Mouse (Mus musculus) hindbrain, embryonic 12.5 days (tissue): ENCODE results near the gene Ece2. TPM values are rescaled to one million over a fixed set of nuclear protein-coding genes. Genes with fewer than 3 reads are reported as not detected.

Experiments used
- microRNA counts: library from miRNA; unstranded; fragments of <30 nt; microRNA quantifications from one replicate; lab custom pipeline; 2017
- microRNA-seq: library from miRNA; unstranded; fragments of <30 nt; microRNA quantifications from one replicate; pipeline ENCODE4, GENCODE M21; 2017
- polyA plus RNA-seq: library from polyadenylated mRNA; unstranded; fragments of >200 nt; fragmentation: Nextera tagmentation; extraction: Ambion mirVana; gene quantifications from 2 replicates; pipeline ENCODE4 v1.2.1, GENCODE M21; 2016

The Ece2 gene
- polyA plus RNA-seq, 1 experiment from 2014 or later = 7.7 TPM

MicroRNAs encoded within 50 kb of the gene (microRNA counts, 519-probe panel; counts per million panel counts)
- microRNA mmu-miR-1224 (lab: Ali Mortazavi, UCI) = 3,980 counts per million, percentile 81 among the panel's probes with 10 or more counts

Small RNA genes lying within 50 kb of the gene (microRNA-seq; reads per million reads assigned to microRNA genes)
- gene Mir1224 = 14.4 reads per million, percentile 26 among the genes with 10 or more reads in this experiment

Other genes with a start within 250 kb of the Ece2 start
- gene Abcc5, start 203.4 kb upstream of the Ece2 start, polyA plus RNA-seq = 139 and 143 TPM in 2 replicates
- 118 and 127 TPM in 2 replicates for gene Eif2b5, start 131.0 kb upstream of the Ece2 start, polyA plus RNA-seq
- gene Dvl3, start 112.8 kb upstream of the Ece2 start, polyA plus RNA-seq = 51.6 and 60.5 TPM in 2 replicates
- gene Ap2m1, start 94.3 kb upstream of the Ece2 start, polyA plus RNA-seq = 901 and 915 TPM in 2 replicates
- gene Abcf3, start 81.3 kb upstream of the Ece2 start, polyA plus RNA-seq = 72.7 and 76.2 TPM in 2 replicates
- 8.8 and 11.0 TPM in 2 replicates for gene Vwa5b2, start 40.4 kb upstream of the Ece2 start, polyA plus RNA-seq
- gene Eef1akmt4, start 18.2 kb upstream of the Ece2 start, polyA plus RNA-seq = 16.6 and 20.1 TPM in 2 replicates
- gene Gm49333, start 18.2 kb upstream of the Ece2 start, polyA plus RNA-seq = 0.20 TPM in 1 of 2 replicates, not detected in the other
- 40.0 and 42.6 TPM in 2 replicates for gene Alg3, start 18.1 kb upstream of the Ece2 start, polyA plus RNA-seq
- 9.1 TPM in 2 replicates for gene Camk2n2, start 8.5 kb upstream of the Ece2 start, polyA plus RNA-seq
- gene Psmd2, start 21.8 kb downstream of the Ece2 start, polyA plus RNA-seq = 397 and 411 TPM in 2 replicates
- gene Eif4g1, start 38.5 kb downstream of the Ece2 start, polyA plus RNA-seq = 197 and 200 TPM in 2 replicates
- gene Fam131a, start 63.4 kb downstream of the Ece2 start, polyA plus RNA-seq = 19.4 and 19.8 TPM in 2 replicates
- gene Polr2h, start 87.8 kb downstream of the Ece2 start, polyA plus RNA-seq = 68.6 and 80.7 TPM in 2 replicates
- gene Clcn2, start 87.9 kb downstream of the Ece2 start, polyA plus RNA-seq = 40.0 and 40.5 TPM in 2 replicates
- gene Chrd, start 103.3 kb downstream of the Ece2 start, polyA plus RNA-seq = 6.0 and 6.4 TPM in 2 replicates
- 0.96 and 0.98 TPM in 2 replicates for gene Thpo, start 104.7 kb downstream of the Ece2 start, polyA plus RNA-seq